Mouse (Mus musculus) cerebellum, adult 2 months (tissue): ENCODE data around the gene Tmem239. TPM values are rescaled to one million over a fixed set of nuclear protein-coding genes. Genes with fewer than 3 reads are reported as not detected.
A peak's percentile ranks its signal among the peaks of the same experiment; 100 is the strongest.

Experiments used
- DNase-seq, 2 experiments: peaks; one replicate each; pipeline ENCODE4 v3.0.0; 2021
- H3K27ac ChIP-seq: fragments of 200-500 bp; 2 replicates; pipeline ENCODE4 v1.5.1; 2012; ENCODE audit warnings: low read length, control low read depth, inconsistent platforms; ENCODE audit not compliant: insufficient read depth
- H3K27me3 ChIP-seq: fragments of 200-500 bp; 2 replicates; pipeline ENCODE4 v1.6.1; 2012; ENCODE audit warnings: inconsistent platforms, mild to moderate bottlenecking, low read length, moderate library complexity; ENCODE audit not compliant: control insufficient read depth, insufficient read depth
- H3K4me1 ChIP-seq: fragments of 200-500 bp; 2 replicates; pipeline ENCODE4 v1.6.1; 2011; ENCODE audit warnings: low read length; ENCODE audit not compliant: control insufficient read depth, insufficient read depth
- H3K4me3 ChIP-seq: fragments of 200-500 bp; replicated peaks from 2 replicates; pipeline ENCODE3; 2011; ENCODE audit warnings: mild to moderate bottlenecking, low read depth, low read length, control low read depth; ENCODE audit not compliant: insufficient read depth
- CTCF ChIP-seq: fragments of 200-500 bp; IDR thresholded peaks from 2 replicates; pipeline ENCODE4 v1.5.1; 2011; ENCODE audit warnings: low read depth, mild to moderate bottlenecking, control low read depth, low read length, moderate library complexity, borderline replicate concordance; ENCODE audit not compliant: insufficient read depth
- POLR2A ChIP-seq: fragments of 200-500 bp; IDR thresholded peaks from 2 replicates; pipeline ENCODE4 v1.6.1; 2011; ENCODE audit warnings: low read length, control low read depth, borderline replicate concordance; ENCODE audit not compliant: insufficient read depth
- WGBS: fragments of 180-500 bp; shearing (Covaris S2); methylation state at CpG from one replicate; pipeline ENCODE4 v1.1.7; 2018; 5-methylcytosine and 5-hydroxymethylcytosine counted together
- polyA plus RNA-seq: library from polyadenylated mRNA; depleted of rRNA; stranded (reverse); fragments of >200 nt; gene quantifications from 2 replicates; pipeline ENCODE4 v1.2.3, GENCODE M21; 2012

The Tmem239 gene
- polyA plus RNA-seq, 1 experiment, result not detected

DNA sequence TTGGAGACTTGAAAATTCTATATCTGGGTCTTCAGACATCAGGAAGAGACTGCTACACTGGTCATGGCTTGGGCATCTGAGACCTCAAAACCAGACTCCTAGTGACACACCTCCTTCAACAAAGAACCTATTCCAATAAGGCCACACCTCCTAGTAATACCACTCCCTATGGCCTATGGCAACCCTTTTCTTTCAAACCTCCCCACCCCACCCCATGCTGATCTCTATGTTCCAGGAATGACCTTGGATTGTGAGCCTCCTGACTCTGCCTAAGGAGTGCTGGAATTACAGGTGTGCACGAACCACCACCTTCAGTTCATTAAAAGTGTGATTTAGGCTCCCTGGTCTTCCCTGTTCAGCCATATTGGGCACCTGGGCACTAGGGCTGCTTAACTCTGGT lies 6.2 kb upstream of the Tmem239 start:
- no peaks in the 10 kb centered on the region; the same call in 1 of the 2 replicates for H3K27me3 ChIP-seq
- H3K4me3 ChIP-seq, result no peak overlapping the region
- H3K4me1 ChIP-seq, result peaks cover 5% of the 10 kb centered on the region; the same call in 1 of the 2 replicates
- TF ChIP-seq CTCF (no peak), POLR2A (no peak)
- no peak overlapping the region for H3K27ac ChIP-seq
- DNase-seq, result no peak
- WGBS, result 97% methylated on average over 1 of the region's 1 CpGs

DNA sequence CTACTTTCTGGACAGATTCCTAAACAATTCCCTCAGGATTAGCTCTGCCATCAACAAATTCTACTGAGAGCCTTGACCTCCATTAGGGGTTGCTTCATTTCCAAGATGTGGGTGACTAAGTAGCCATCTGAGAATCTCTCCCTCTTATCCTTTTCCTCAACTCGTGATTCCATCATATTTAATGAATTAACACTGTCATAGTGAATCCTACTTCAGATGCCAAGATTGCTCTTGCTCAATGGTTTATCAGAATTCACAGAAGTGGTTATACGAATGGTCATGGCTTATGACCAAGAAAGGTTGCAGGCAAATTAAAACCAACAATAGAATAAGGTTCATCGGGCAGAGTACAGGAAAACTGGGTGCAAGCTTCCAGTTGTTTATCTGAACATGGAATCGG lies 4.4 kb upstream of the Tmem239 start:
- Histone ChIP-seq H3K27me3 (no peaks in the 10 kb centered on the region; the same call in 1 of the 2 replicates), H3K4me3 (no peak overlapping the region), H3K27ac (no peak overlapping the region), H3K4me1 (peaks cover 4% of the 10 kb centered on the region; the same call in 1 of the 2 replicates)
- no peak for DNase-seq
- WGBS, result 71% methylated on average over 4 of the region's 4 CpGs
- TF ChIP-seq POLR2A (no peak), CTCF (no peak)

DNA sequence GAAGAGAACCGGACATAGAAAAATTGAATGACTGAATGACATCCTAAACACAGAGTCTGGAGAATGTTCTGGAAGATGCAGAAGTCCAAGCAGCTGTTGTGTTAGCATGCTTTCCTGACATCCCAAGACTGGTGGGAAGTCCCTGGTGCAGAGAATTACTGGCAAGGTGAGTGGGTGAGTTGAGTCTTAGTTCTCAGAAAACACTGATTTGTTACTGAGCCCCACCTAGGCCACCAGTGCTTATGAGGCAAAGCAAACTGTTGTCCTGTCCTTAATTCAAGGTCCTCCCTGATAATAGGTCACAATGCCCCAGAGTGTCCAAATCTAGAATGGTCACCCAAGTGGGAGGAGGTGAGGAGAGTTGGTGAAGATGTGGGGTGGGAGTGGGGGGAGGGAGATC lies 1.3 kb upstream of the Tmem239 start, which contains the start of the genes Gm28372 and 1700020A23Rik:
Gm28372 (plus strand) TSS at position 301 of the 400 bp plus-strand sequence.
1700020A23Rik (plus strand) TSS at position 321 of the 400 bp plus-strand sequence.
- H3K4me3 ChIP-seq, result no peak within 1 kb of the TSS
- TF ChIP-seq CTCF (no peak), POLR2A (no peak)
- H3K27me3 ChIP-seq, result no peaks in the 10 kb centered on the region
- no peak within 1 kb of the TSS for H3K27ac ChIP-seq
- DNase-seq, result no peak
- H3K4me1 ChIP-seq, result no peaks in the 10 kb centered on the region
- WGBS, result 93% methylated on average over 1 of the region's 1 CpGs

DNA sequence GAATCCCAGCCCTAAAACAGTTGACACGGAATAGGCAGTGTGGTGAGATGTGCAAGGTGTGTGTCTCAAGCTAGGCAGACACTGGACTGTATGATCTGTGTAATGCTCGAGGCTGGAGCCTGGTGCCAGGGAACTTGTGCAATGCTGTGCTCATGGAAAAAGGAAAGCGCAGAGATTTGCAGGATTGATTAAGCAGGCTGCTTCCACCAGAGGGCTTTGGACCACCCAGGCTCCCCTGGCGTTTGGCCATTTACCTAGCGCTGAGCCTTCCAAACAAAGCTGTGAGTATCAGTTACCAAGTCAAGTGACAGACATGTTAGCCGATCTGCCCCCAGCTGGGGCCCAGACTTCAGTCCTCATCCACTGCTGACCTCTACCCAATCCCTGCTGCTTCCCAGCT lies 1.9 kb downstream of the Tmem239 start:
- Histone ChIP-seq H3K4me1 (no peaks in the 10 kb centered on the region), H3K27ac (no peak overlapping the region), H3K27me3 (no peaks in the 10 kb centered on the region), H3K4me3 (no peak overlapping the region)
- WGBS, result 19% methylated on average over 6 of the region's 6 CpGs
- no peak for DNase-seq
- TF ChIP-seq POLR2A, result no peak
- TF ChIP-seq CTCF, result no peak

DNA sequence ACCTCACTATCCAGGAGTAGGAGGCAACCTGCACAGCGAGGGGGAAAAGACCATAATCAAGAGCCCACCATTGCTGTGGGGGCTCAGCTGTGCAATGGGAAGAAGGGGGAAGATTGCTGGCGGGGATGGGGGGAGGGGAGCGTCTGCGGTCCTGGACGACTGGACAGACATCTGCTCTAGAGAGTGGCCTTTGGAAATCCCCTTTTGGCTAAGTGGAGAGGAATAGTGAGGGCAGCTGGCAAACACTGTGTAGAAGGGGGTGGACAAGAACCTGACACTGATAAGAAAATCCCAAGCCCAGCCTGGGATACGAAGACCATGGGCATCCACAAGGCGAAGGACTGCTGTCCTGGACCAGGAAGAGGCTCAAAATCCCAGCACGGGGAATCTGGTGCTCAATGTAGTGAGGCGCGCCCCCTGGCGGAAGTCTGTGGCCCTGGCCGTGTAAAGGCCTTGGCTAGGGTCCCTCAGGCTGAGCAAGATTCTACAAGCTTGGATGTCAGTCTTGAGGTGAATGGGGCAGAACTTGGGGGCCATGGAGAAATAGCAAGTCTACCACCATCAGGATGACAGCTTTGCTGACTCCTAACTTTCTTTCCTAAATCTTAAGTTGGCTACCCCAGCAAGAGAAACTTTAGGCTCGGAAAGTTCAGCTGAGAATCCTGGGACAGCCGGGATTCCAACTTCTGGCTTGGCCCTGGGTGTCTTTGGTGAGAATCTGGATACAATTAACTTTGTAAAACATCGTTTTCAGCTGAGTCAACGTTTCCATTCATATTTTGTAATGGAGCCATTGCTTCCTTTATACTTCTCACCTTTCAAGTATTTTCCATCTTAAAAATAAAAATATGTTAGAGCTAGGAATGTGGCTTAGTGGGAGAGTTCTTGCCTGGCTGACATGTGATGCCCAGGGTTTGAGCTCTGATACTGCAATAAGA lies 5.5 kb downstream of the Tmem239 start:
- Histone ChIP-seq H3K4me1 (no peaks in the 10 kb centered on the region), H3K27me3 (no peaks in the 10 kb centered on the region), H3K4me3 (no peak overlapping the region), H3K27ac (no peak overlapping the region)
- DNase-seq, result peak; percentile 77 to 82
- no peak for TF ChIP-seq POLR2A
- TF ChIP-seq CTCF, result peak; percentile 84
- WGBS, result 23% methylated on average over 16 of the region's 16 CpGs

DNA sequence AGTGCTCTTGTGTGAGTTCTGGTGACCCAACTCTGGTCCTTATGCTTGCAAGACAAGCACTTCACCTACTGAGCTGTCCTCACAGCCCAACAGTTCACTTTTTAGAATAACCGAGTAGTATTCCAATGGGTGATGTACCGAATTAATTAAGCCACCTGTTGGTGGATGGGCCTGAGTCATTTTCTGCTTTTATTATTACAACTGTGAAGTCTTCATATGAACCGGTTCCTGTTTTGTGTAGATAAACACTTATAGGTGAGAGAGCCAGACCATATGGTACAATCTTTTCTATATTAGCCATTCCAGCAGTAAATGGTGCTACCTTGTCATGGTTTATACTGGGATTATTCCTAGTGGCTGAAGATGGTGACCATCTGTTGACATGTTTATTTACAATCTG lies 6.5 kb downstream of the Tmem239 start:
- TF ChIP-seq CTCF, result no peak
- TF ChIP-seq POLR2A, result no peak
- DNase-seq, result no peak
- 76% methylated on average over 3 of the region's 3 CpGs for WGBS
- no peak overlapping the region for H3K27ac ChIP-seq
- H3K27me3 ChIP-seq, result no peaks in the 10 kb centered on the region
- no peak overlapping the region for H3K4me3 ChIP-seq
- H3K4me1 ChIP-seq, result no peaks in the 10 kb centered on the region

DNA sequence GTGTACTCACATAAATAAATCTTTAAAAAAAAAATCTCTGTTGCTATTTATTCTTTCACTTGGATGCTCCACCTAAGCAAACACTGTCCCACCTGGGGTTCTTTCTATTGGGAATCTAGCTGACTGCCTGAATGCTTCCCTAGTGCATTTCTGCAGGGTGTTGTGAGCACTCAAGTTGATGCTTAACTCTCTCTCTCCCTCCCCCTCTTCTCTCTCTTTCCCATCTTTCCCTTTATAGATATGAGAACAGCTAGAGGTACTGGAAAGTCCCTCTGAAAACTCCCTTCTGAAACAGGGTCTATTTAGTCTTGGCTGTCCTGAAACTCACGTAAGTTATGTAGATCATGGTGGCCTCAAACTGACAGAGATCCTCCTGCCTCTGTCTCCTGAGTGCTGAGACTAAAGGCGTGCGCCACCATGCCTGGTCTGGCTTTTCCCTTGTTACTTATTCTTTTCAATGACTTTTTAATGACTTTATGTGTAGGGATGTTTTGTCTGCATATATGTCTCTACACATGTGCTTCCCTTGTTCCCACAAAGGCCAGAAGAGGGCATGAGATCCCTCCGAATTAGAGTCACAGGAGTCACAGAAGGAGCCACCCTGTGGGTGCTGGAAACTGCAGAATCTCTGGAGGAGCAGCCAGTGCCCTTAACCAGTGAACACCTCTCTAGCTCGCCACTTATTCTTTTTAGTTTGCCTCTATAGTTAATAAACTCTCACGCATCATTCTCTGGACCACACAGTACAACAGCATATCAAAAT lies 8.0 kb downstream of the Tmem239 start:
- TF ChIP-seq CTCF (no peak), POLR2A (no peak)
- DNase-seq, result no peak
- no peak overlapping the region for H3K27ac ChIP-seq

More for the DNA sequence above, 8.0 kb downstream of the Tmem239 start:
- H3K27me3 ChIP-seq, result no peaks in the 10 kb centered on the region
- no peak overlapping the region for H3K4me3 ChIP-seq
- no peaks in the 10 kb centered on the region for H3K4me1 ChIP-seq
- 79% methylated on average over 6 of the region's 6 CpGs for WGBS
